Mouse (Mus musculus): ENCODE results near the gene Pced1b. TPM values are rescaled to one million over a fixed set of nuclear protein-coding genes. Genes with fewer than 3 reads are reported as not detected.

The Pced1b gene
- polyA plus RNA-seq, 1 experiment from 2014 or later, result 3.6 TPM

GRCm38 (mm10) chr15:97422212-97422944 lies 175.5 kb downstream of the Pced1b start:
- Histone ChIP-seq H3K27me3 (replicated peaks) (no peaks in the 10 kb centered on the region), H3K9ac (no peak overlapping the region), H3K36me3 (no peaks in the 10 kb centered on the region), H3K9me3 (no peaks in the 10 kb centered on the region), H3K4me3 (no peak overlapping the region), H3K27ac (no peak overlapping the region), H3K4me2 (replicated peaks) (no peak overlapping the region), H3K4me1 (no peaks in the 10 kb centered on the region)
- ATAC-seq (ENCODE audit: low FRiP score, low read depth), result no peak
- WGBS, result 79% methylated on average over 4 of the region's 4 CpGs

DNA sequence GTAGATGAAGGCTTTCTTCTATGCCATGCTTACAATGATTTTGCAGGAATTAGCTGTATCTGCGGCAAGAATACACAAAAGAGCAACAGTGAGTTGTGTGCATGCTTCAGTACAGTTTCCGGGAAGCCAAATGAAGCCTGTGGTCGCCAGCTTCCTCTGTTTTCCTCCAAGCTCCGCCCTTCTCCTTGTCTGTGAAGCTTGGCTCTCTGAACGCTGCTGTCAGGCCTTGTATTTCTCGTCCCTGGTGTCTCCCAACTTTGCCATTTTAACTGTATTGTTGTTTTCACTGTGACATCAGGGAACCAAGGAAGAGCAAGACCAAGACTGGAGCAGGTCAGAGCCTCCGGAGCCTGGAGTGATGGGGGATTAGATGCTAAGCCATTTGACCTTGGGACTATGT lies 177.5 kb downstream of the Pced1b start:
- no peaks in the 10 kb centered on the region for H3K9me3 ChIP-seq
- no peak overlapping the region for H3K27ac ChIP-seq
- no peak overlapping the region for H3K9ac ChIP-seq
- H3K4me1 ChIP-seq, result no peaks in the 10 kb centered on the region
- 80% methylated on average over 7 of the region's 7 CpGs for WGBS
- no peak for ATAC-seq (ENCODE audit: low FRiP score, low read depth)
- H3K4me2 ChIP-seq (replicated peaks), result no peak overlapping the region
- no peaks in the 10 kb centered on the region for H3K27me3 ChIP-seq (replicated peaks)
- H3K36me3 ChIP-seq, result no peaks in the 10 kb centered on the region
- no peak overlapping the region for H3K4me3 ChIP-seq

DNA sequence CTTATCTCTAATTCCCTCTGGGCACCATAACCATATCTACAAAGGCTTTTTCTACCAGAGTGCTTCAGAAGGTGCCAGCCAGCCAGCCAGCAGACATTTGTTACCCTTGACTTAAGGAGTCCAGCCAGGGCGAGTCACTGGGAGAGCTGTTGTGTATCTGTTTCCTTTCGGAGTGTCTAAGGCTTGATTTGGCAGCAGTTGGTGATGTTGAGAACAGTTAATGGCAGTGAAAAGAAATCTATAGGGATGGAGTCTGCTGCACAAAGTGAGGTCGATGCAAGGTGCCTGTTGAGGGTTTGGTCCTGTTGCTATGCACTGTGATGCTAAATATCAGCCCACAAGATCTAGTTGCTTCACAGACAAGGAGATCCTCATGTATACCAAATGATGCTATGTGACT lies 178.1 kb downstream of the Pced1b start:
- WGBS, result 88% methylated on average over 3 of the region's 3 CpGs
- H3K4me1 ChIP-seq, result no peaks in the 10 kb centered on the region
- H3K27me3 ChIP-seq (replicated peaks), result no peaks in the 10 kb centered on the region
- ATAC-seq (ENCODE audit: low FRiP score, low read depth), result no peak
- no peak overlapping the region for H3K27ac ChIP-seq
- no peak overlapping the region for H3K9ac ChIP-seq
- H3K36me3 ChIP-seq, result no peaks in the 10 kb centered on the region
- no peaks in the 10 kb centered on the region for H3K9me3 ChIP-seq
- H3K4me2 ChIP-seq (replicated peaks), result no peak overlapping the region
- H3K4me3 ChIP-seq, result no peak overlapping the region

DNA sequence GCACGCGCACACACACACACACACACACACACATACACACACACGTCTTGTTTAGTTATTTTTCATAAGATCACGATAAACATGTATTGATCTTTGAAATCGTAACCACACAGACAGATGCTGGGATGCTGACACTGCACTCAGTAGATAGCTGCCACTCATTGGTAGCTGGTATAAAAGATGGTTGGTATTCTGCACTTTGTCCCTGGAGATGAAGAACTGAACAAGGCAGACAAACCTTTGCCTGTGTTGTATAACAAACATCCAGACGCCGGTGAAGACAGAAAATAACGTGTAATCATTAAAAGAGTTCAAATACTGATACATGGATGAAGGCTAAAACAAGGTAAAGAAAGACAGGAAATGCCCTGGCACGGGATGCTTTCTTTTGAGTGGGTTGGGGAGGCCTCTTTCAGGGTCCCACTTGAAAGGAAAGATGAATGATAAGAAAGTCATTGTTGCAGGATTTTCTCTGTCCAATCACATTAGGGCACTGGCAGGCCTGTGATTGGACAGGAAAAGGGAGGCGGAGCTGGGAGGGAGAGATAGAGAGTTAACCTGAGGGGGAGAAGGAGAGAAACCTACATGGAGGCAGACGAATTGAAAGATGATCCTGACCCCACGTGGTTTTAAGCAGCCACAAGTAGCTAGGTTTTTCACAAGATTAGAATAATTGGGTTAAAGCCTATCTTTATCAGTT lies 182.4 kb downstream of the Pced1b start:
- Histone ChIP-seq H3K27ac (no peak overlapping the region), H3K9ac (no peak overlapping the region), H3K4me2 (replicated peaks) (no peak overlapping the region), H3K27me3 (replicated peaks) (no peaks in the 10 kb centered on the region), H3K9me3 (no peaks in the 10 kb centered on the region), H3K36me3 (no peaks in the 10 kb centered on the region), H3K4me3 (no peak overlapping the region), H3K4me1 (no peaks in the 10 kb centered on the region)
- no peak for ATAC-seq (ENCODE audit: low FRiP score, low read depth)
- WGBS, result 91% methylated on average over 12 of the region's 12 CpGs

GRCm38 (mm10) chr15:97431533-97431932 lies 184.6 kb downstream of the Pced1b start:
- no peak overlapping the region for H3K4me2 ChIP-seq (replicated peaks)
- H3K9ac ChIP-seq, result no peak overlapping the region
- no peaks in the 10 kb centered on the region for H3K4me1 ChIP-seq
- no peak for ATAC-seq (ENCODE audit: low FRiP score, low read depth)
- 0 out of 2 replicates have a peak, but pooled peaks cover 8% of the 10 kb centered on the region for H3K9me3 ChIP-seq
- 86% methylated on average over 6 of the region's 6 CpGs for WGBS
- no peaks in the 10 kb centered on the region for H3K36me3 ChIP-seq
- no peak overlapping the region for H3K4me3 ChIP-seq
- H3K27me3 ChIP-seq (replicated peaks), result no peaks in the 10 kb centered on the region
- no peak overlapping the region for H3K27ac ChIP-seq

- Histone ChIP-seq H3K4me2 (replicated peaks) (no peak overlapping the region), H3K9me3 (0 out of 2 replicates have a peak, but pooled peaks cover 8% of the 10 kb centered on the region), H3K9ac (no peak overlapping the region), H3K4me3 (no peak overlapping the region), H3K4me1 (no peaks in the 10 kb centered on the region), H3K27me3 (replicated peaks) (no peaks in the 10 kb centered on the region), H3K27ac (no peak overlapping the region), H3K36me3 (no peaks in the 10 kb centered on the region)
- ATAC-seq (ENCODE audit: low FRiP score, low read depth), result no peak
- WGBS, result 68% methylated on average over 4 of the region's 4 CpGs
Measured at GRCm38 (mm10) chr15:97432221-97432620, 185.3 kb downstream of the Pced1b start.

Other genes starting within 250 kb of the Pced1b start
- 23.1 and 25.1 TPM in 2 replicates for gene Slc38a4, start 191.2 kb upstream of the Pced1b start, polyA plus RNA-seq (2016; fragmentation: Nextera tagmentation; extraction: Ambion mirVana)
- gene Amigo2, start 180 bp downstream of the Pced1b start, polyA plus RNA-seq (2016; fragmentation: Nextera tagmentation; extraction: Ambion mirVana), result 4.7 and 5.1 TPM in 2 replicates

Data from neural tube, embryonic 12.5 days (tissue).